Mouse (Mus musculus) neural tube, embryonic 12.5 days (tissue): ENCODE data around the gene Manbal. TPM values are rescaled to one million over a fixed set of nuclear protein-coding genes. Genes with fewer than 3 reads are reported as not detected.
A peak's percentile ranks its signal among the peaks of the same experiment; 100 is the strongest.

ENCODE experiments used
- ATAC-seq: fragments of 200-750 bp; cut with Nextera tagmentation; 2 replicates; pipeline ENCODE4 v1.8.0; 2017; ENCODE audit warnings: low read depth, mild to moderate bottlenecking, moderate TSS enrichment, moderate library complexity; ENCODE audit not compliant: low FRiP score
- H3K27ac ChIP-seq: fragments of 300-500 bp; sonication (generic); 2 replicates; pipeline ENCODE4 v1.5.1; 2016
- H3K27me3 ChIP-seq: fragments of 300-500 bp; sonication (generic); replicated peaks from 2 replicates; pipeline ENCODE4 v1.6.1; 2016; ENCODE audit warnings: mild to moderate bottlenecking
- H3K36me3 ChIP-seq: fragments of 300-500 bp; sonication (generic); 2 replicates; pipeline ENCODE4 v1.6.1; 2016; ENCODE audit warnings: mild to moderate bottlenecking
- H3K4me1 ChIP-seq: fragments of 300-500 bp; sonication (generic); 2 replicates; pipeline ENCODE4 v1.6.1; 2016
- H3K4me2 ChIP-seq: fragments of 300-500 bp; sonication (generic); replicated peaks from 2 replicates; pipeline ENCODE4 v1.6.1; 2016; ENCODE audit warnings: mild to moderate bottlenecking
- H3K4me3 ChIP-seq: fragments of 300-500 bp; sonication (generic); 2 replicates; pipeline ENCODE4 v1.5.1; 2016
- H3K9ac ChIP-seq: fragments of 300-500 bp; sonication (generic); 2 replicates; pipeline ENCODE4 v1.6.1; 2016; ENCODE audit warnings: mild to moderate bottlenecking
- H3K9me3 ChIP-seq: fragments of 300-500 bp; sonication (generic); 2 replicates; pipeline ENCODE4 v1.6.1; 2016; ENCODE audit warnings: mild to moderate bottlenecking
- WGBS: fragments of 180-500 bp; shearing (Covaris S2); methylation state at CpG from one replicate; pipeline ENCODE4 v1.1.7; 2016; 5-methylcytosine and 5-hydroxymethylcytosine counted together
- polyA plus RNA-seq: library from polyadenylated mRNA; unstranded; fragments of >200 nt; fragmentation: Nextera tagmentation; extraction: Ambion mirVana; gene quantifications from 2 replicates; pipeline ENCODE4 v1.2.1, GENCODE M21; 2016

Manbal gene
- polyA plus RNA-seq, 1 experiment from 2014 or later: 76.8 TPM

DNA sequence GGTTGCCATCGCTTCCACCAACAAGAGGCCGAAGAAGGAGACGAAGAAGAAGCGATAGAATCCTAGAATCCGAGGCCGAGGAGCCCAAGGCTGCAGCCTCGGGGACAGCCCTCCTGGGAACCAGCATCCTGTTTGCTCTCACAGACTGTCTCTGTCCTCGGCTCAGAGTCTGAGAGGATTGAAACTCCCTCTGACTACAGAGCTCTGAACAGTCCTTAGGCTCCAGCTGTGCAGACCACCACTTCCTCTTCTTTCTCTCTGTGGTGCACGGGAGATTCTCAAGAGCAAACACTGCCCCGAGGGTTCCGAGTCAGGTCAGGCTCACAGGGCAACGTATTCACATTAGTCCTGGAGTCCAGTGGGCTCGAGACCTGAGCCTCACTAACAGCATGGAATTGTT, 28.6 kb downstream of the Manbal start:
- Histone ChIP-seq H3K27ac (peak overlapping the region; percentile 26; the same call in 1 of the 2 replicates), H3K36me3 (peaks cover 47% of the 10 kb centered on the region), H3K4me3 (no peak overlapping the region), H3K9me3 (peaks cover 4% of the 10 kb centered on the region; the same call in 1 of the 2 replicates), H3K9ac (no peak overlapping the region), H3K4me1 (peaks cover 8% of the 10 kb centered on the region; the same call in 1 of the 2 replicates), H3K4me2 (no peak overlapping the region), H3K27me3 (no peaks in the 10 kb centered on the region)
- no peak for ATAC-seq
- WGBS: 61% methylated on average over 13 of the region's 13 CpGs

- ATAC-seq: no peak
- WGBS: 93% methylated on average over 4 of the region's 4 CpGs
- Histone ChIP-seq H3K9ac (no peak overlapping the region), H3K4me1 (peaks cover 8% of the 10 kb centered on the region; the same call in 1 of the 2 replicates), H3K9me3 (peaks cover 4% of the 10 kb centered on the region; the same call in 1 of the 2 replicates), H3K27ac (no peak overlapping the region), H3K4me3 (no peak overlapping the region), H3K4me2 (no peak overlapping the region), H3K36me3 (peaks cover 44% of the 10 kb centered on the region), H3K27me3 (no peaks in the 10 kb centered on the region)
Observed at GRCm38 (mm10) chr2:157397376-157397775, 30.0 kb downstream of the Manbal start.

- H3K9ac ChIP-seq: no peak overlapping the region
- H3K4me1 ChIP-seq: peaks cover 8% of the 10 kb centered on the region; the same call in 1 of the 2 replicates
- H3K4me2 ChIP-seq: no peak overlapping the region
- no peak for ATAC-seq
- no peaks in the 10 kb centered on the region for H3K27me3 ChIP-seq
- H3K9me3 ChIP-seq: peaks cover 4% of the 10 kb centered on the region; the same call in 1 of the 2 replicates
- H3K27ac ChIP-seq: no peak overlapping the region
- peaks cover 40% of the 10 kb centered on the region for H3K36me3 ChIP-seq
- no peak overlapping the region for H3K4me3 ChIP-seq
- 97% methylated on average over 4 of the region's 4 CpGs for WGBS
Observed at GRCm38 (mm10) chr2:157398539-157398938, 31.1 kb downstream of the Manbal start.

GRCm38 (mm10) chr2:157399797-157400196, 32.4 kb downstream of the Manbal start:
- peaks cover 8% of the 10 kb centered on the region; the same call in 1 of the 2 replicates for H3K4me1 ChIP-seq
- no peak overlapping the region for H3K27ac ChIP-seq
- WGBS: 89% methylated on average over 10 of the region's 10 CpGs
- H3K9ac ChIP-seq: no peak overlapping the region
- peaks cover 4% of the 10 kb centered on the region; the same call in 1 of the 2 replicates for H3K9me3 ChIP-seq
- H3K4me2 ChIP-seq: no peak overlapping the region
- H3K27me3 ChIP-seq: no peaks in the 10 kb centered on the region
- ATAC-seq: no peak
- no peak overlapping the region for H3K4me3 ChIP-seq
- peaks cover 38% of the 10 kb centered on the region for H3K36me3 ChIP-seq

- 90% methylated on average over 6 of the region's 6 CpGs for WGBS
- H3K27me3 ChIP-seq: no peaks in the 10 kb centered on the region
- no peak overlapping the region for H3K9ac ChIP-seq
- H3K4me1 ChIP-seq: peaks cover 4% of the 10 kb centered on the region; the same call in 1 of the 2 replicates
- H3K36me3 ChIP-seq: peaks cover 32% of the 10 kb centered on the region
- H3K9me3 ChIP-seq: peaks cover 4% of the 10 kb centered on the region; the same call in 1 of the 2 replicates
- ATAC-seq: no peak
- H3K4me2 ChIP-seq: no peak overlapping the region
- H3K4me3 ChIP-seq: no peak overlapping the region
- no peak overlapping the region for H3K27ac ChIP-seq
Observed at GRCm38 (mm10) chr2:157400491-157400890, 33.1 kb downstream of the Manbal start.

- H3K4me3 ChIP-seq: no peak overlapping the region
- no peak overlapping the region for H3K9ac ChIP-seq
- H3K4me2 ChIP-seq: no peak overlapping the region
- ATAC-seq: no peak
- H3K27ac ChIP-seq: no peak overlapping the region
- 97% methylated on average over 2 of the region's 2 CpGs for WGBS
- peaks cover 4% of the 10 kb centered on the region; the same call in 1 of the 2 replicates for H3K9me3 ChIP-seq
- H3K4me1 ChIP-seq: peaks cover under 1% of the 10 kb centered on the region; the same call in 1 of the 2 replicates
- H3K27me3 ChIP-seq: no peaks in the 10 kb centered on the region
- H3K36me3 ChIP-seq: peaks cover 25% of the 10 kb centered on the region
Observed at GRCm38 (mm10) chr2:157401261-157401660, 33.9 kb downstream of the Manbal start.

- H3K27ac ChIP-seq: no peak overlapping the region
- ATAC-seq: no peak
- H3K9ac ChIP-seq: no peak overlapping the region
- WGBS: 85% methylated on average over 7 of the region's 7 CpGs
- H3K4me2 ChIP-seq: no peak overlapping the region
- H3K36me3 ChIP-seq: no peaks in the 10 kb centered on the region
- no peaks in the 10 kb centered on the region for H3K9me3 ChIP-seq
- no peak overlapping the region for H3K4me3 ChIP-seq
- H3K27me3 ChIP-seq: no peaks in the 10 kb centered on the region
- H3K4me1 ChIP-seq: peaks cover 16% of the 10 kb centered on the region
Observed at GRCm38 (mm10) chr2:157407596-157407995, 40.2 kb downstream of the Manbal start.

GRCm38 (mm10) chr2:157409793-157410533, 42.6 kb downstream of the Manbal start:
- Histone ChIP-seq H3K9ac (no peak overlapping the region), H3K4me2 (no peak overlapping the region), H3K9me3 (no peaks in the 10 kb centered on the region), H3K4me3 (no peak overlapping the region), H3K36me3 (no peaks in the 10 kb centered on the region), H3K4me1 (peaks cover 16% of the 10 kb centered on the region), H3K27ac (no peak overlapping the region), H3K27me3 (no peaks in the 10 kb centered on the region)
- WGBS: 61% methylated on average over 12 of the region's 12 CpGs
- no peak for ATAC-seq

DNA sequence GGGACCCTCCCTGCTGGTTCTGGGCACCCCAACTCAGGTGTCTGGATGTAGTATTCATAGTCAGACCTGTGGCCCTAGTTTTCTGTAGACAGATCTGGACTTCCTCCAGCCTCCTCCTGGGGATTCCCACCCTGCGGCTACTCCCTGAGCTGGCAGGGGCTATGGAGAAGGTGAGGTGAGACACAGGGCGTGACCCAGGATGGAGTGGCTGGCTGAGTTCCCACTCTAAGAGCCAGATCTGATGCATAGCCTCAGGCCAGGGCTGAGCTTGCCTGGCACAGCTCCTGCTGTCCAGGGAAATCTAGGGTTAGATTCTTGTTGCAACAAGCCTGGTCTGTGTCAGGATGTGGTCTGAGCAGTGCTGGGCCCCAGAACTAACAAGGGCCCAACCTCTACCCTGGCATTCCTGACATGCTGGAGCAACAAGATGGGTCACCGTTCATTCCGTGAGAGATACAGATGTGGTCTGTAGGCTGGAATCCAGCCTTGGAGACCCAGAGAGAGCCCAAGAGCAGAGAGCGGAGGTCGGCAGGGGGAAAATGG, 43.8 kb downstream of the Manbal start:
- H3K4me3 ChIP-seq: no peak overlapping the region
- WGBS: 91% methylated on average over 6 of the region's 6 CpGs
- ATAC-seq: no peak

GRCm38 (mm10) chr2:157412497-157412896, 45.1 kb downstream of the Manbal start:
- 59% methylated on average over 7 of the region's 7 CpGs for WGBS
- Histone ChIP-seq H3K4me3 (no peak overlapping the region), H3K4me2 (no peak overlapping the region), H3K9me3 (no peaks in the 10 kb centered on the region), H3K27ac (no peak overlapping the region), H3K27me3 (no peaks in the 10 kb centered on the region), H3K9ac (no peak overlapping the region), H3K36me3 (no peaks in the 10 kb centered on the region), H3K4me1 (peaks cover 20% of the 10 kb centered on the region; the same call in 1 of the 2 replicates)
- ATAC-seq: no peak

More for the DNA sequence above, 43.8 kb downstream of the Manbal start:
- Histone ChIP-seq H3K4me1 (peaks cover 16% of the 10 kb centered on the region; the same call in 1 of the 2 replicates), H3K9me3 (no peaks in the 10 kb centered on the region), H3K4me2 (no peak overlapping the region), H3K27ac (no peak overlapping the region), H3K9ac (0 out of 2 replicates have a peak overlapping the region, but pooled peaks have one; percentile 21), H3K27me3 (no peaks in the 10 kb centered on the region), H3K36me3 (no peaks in the 10 kb centered on the region)

DNA sequence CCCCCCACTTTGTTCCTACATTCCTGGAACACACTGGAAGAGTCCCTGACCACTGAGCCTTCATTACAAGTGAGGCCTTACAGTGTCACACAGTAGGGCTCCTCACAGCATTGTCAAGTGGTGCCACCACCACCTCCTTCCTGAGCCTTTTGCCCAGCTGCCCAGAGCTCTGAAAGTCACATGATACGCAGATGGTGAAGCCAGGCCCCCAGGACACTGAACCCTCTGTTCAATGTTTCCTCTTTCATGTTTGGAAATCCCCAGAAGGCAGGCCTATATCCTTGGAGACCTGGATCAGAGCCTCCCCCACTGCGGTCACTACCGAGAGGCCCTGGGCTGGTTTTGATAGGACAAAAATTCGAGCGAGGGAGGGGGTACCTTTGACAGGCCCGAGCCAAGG, 49.8 kb downstream of the Manbal start:
- Histone ChIP-seq H3K4me1 (peaks cover 19% of the 10 kb centered on the region; the same call in 1 of the 2 replicates), H3K4me2 (no peak overlapping the region), H3K27me3 (no peaks in the 10 kb centered on the region), H3K36me3 (no peaks in the 10 kb centered on the region), H3K27ac (no peak overlapping the region), H3K9me3 (no peaks in the 10 kb centered on the region), H3K4me3 (no peak overlapping the region), H3K9ac (no peak overlapping the region)
- no peak for ATAC-seq
- 68% methylated on average over 6 of the region's 6 CpGs for WGBS

DNA sequence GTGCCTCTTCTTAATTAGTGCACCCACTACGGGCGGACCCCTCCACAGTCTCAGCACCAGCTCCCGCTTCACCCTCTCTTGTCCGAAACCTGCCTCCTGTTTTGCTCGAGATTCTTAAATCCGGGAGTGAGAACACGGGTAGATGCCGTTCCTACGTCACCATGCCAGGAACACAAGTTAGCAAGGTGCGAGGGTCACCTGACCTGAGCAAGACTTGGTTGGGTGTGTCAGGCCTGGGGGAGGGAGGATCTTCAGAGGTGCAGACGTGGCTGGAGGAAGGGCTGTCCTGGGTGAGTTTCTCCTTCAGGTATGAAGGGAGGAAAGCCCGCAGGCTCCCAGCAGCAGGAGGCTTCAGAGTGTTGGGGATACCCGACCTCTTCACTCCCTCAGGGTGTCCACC, 50.8 kb downstream of the Manbal start, which contains the start of gene Src:
Src (plus strand) TSS at position 239 of the 400 bp plus-strand sequence.
- no peak within 1 kb of the TSS for H3K4me3 ChIP-seq
- no peak within 1 kb of the TSS for H3K9ac ChIP-seq
- peak within 1 kb of the TSS; percentile 20; the same call in 1 of the 2 replicates for H3K4me2 ChIP-seq
- no peaks in the 10 kb centered on the region for H3K36me3 ChIP-seq
- H3K27ac ChIP-seq: no peak within 1 kb of the TSS
- ATAC-seq: no peak
- WGBS: 17% methylated on average over 13 of the region's 13 CpGs
- peaks cover 29% of the 10 kb centered on the region for H3K4me1 ChIP-seq
- no peaks in the 10 kb centered on the region for H3K9me3 ChIP-seq
- no peaks in the 10 kb centered on the region for H3K27me3 ChIP-seq
